Mouse (Mus musculus): ENCODE measurements around the gene Gm49380.

- TF ChIP-seq CTCF (IDR thresholded peaks at IDR 0.05; ENCODE audit: low read depth, low read length) (no peak), POLR2A (IDR thresholded peaks at IDR 0.05; ENCODE audit: extremely low read depth, insufficient read depth, low read length) (no peak)
These were observed 24.5 kb upstream of the Gm49380 start for GRCm38 (mm10) chr9:44137846-44138245.

Measured in liver, adult 2 months (tissue).